Mouse (Mus musculus) heart, embryonic 10.5 days (tissue): ENCODE measurements around the gene Arhgap25. TPM values are rescaled to one million over a fixed set of nuclear protein-coding genes. Genes with fewer than 3 reads are reported as not detected.
"Not testable (repeated sequence)": the region's sequence is repeated elsewhere in the genome, so short reads cannot be mapped to it uniquely, and the experiment has no call there.

Experiments
- DNase-seq: peaks from one replicate; pipeline ENCODE4 v3.0.0-alpha.2; 2017; ENCODE audit warnings: low spot score
- H3K27ac ChIP-seq: fragments of 300-500 bp; sonication (generic); 2 replicates; pipeline ENCODE4 v1.5.1; 2016; ENCODE audit warnings: mild to moderate bottlenecking
- H3K27me3 ChIP-seq: fragments of 300-500 bp; sonication (generic); 2 replicates; pipeline ENCODE4 v1.6.1; 2016; ENCODE audit warnings: mild to moderate bottlenecking; ENCODE audit not compliant: poor library complexity, insufficient read depth, severe bottlenecking
- H3K36me3 ChIP-seq: fragments of 300-500 bp; sonication (generic); 2 replicates; pipeline ENCODE4 v1.6.1; 2016; ENCODE audit warnings: mild to moderate bottlenecking, moderate library complexity
- H3K4me1 ChIP-seq: fragments of 300-500 bp; sonication (generic); 2 replicates; pipeline ENCODE4 v1.6.1; 2016; ENCODE audit warnings: mild to moderate bottlenecking
- H3K4me3 ChIP-seq: fragments of 300-500 bp; sonication (generic); 2 replicates; pipeline ENCODE4 v1.5.1; 2016; ENCODE audit warnings: mild to moderate bottlenecking, moderate library complexity
- H3K9me3 ChIP-seq: fragments of 300-500 bp; sonication (generic); 2 replicates; pipeline ENCODE4 v1.6.1; 2016; ENCODE audit warnings: mild to moderate bottlenecking, moderate library complexity
- WGBS: fragments of 180-500 bp; shearing (Covaris S2); methylation state at CpG from one replicate; pipeline ENCODE4 v1.1.7; 2016; 5-methylcytosine and 5-hydroxymethylcytosine counted together
- polyA plus RNA-seq: library from polyadenylated mRNA; unstranded; fragments of >200 nt; fragmentation: Nextera tagmentation; extraction: Ambion mirVana; gene quantifications from 2 replicates; pipeline ENCODE4 v1.2.1, GENCODE M21; 2016

Arhgap25 gene
- polyA plus RNA-seq = 2.3 and 3.9 TPM in 2 replicates

DNA sequence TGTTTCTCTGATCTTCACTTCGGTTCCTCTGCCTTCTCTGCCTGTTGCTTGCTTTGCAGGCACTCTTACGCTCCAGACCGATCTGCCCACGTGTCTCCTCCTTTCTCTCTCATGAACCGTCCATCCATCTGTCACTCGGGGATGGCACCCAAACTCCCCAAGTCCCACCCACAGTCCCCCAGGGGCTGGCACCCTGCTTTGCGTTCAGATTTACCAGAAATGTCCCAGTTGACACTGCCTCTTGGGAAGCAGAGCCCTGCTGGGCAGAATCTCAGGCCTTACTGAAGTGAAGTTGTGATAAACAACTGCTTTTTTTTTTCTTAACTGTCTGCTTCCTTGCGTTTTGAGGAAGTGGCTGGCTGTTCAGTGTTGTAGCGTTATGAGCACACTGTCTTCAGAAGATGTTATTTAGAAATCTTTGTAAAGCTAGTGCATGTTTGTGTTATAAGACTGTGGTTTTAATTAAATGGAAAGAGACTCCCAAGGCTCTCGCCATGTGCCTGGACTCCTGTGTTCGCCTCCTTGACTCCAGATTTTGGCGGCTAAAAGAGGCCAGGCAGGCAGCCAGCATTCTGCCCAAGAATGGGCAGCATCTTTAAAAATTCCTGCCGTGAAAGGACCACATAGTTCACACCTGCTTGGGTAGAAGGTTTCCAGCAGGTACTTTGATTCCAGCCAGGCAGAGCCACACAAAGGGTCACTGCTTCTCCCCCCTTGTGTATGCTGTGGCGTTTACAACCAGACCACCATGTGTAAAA lies at the start of gene Arhgap25:
Arhgap25 (minus strand) TSS at position 307 of the 758 bp plus-strand sequence.
- no peak within 1 kb of the TSS for H3K4me3 ChIP-seq
- 57% methylated on average over 14 of the region's 14 CpGs for WGBS
- DNase-seq = no peak

DNA sequence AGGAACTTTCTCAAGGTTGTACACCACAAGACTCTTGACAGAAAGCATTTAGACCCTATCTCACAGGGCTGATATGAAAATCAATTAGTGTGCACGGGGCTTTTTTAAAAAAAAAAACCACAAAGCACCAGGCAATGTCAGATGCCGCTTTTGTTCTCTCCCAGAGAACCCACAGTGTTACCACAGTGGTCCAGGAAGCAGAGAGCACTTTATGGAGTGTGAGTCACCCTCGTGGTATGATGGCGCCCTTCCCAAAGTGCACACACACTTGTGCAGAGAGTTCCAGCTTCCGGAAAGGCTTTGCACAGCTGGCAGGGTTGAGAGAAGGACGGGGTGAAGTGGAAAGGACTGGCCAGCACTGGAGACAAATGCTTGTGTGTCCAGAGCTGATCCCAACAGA lies 49.4 kb upstream of the Arhgap25 start:
- DNase-seq = no peak

More for the DNA sequence above, at the start of gene Arhgap25:
- Histone ChIP-seq H3K27me3 (0 out of 2 replicates have a peak, but pooled peaks cover 18% of the 10 kb centered on the region), H3K36me3 (no peaks in the 10 kb centered on the region), H3K9me3 (no peaks in the 10 kb centered on the region), H3K4me1 (peaks cover 25% of the 10 kb centered on the region), H3K27ac (peak within 1 kb of the TSS; percentile 17; the same call in 1 of the 2 replicates)

DNA sequence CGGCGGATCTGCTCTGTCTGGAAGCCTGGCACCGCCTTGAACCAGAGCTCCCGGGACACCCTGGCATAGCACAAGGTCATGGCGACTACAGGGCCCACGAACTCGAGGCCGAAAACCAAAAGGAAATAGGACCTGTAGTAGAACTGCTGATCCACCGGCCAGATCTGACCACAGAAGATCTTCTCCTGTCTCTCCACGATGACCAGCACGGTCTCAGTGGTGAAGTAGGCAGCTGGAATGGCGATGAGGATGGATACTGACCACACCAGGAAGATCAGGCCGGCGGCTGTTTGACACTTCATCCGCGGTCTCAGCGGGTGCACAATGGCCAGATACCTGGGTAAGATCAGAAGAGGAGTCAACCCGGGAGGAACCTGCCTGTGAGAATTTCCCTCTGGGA lies 48.5 kb upstream of the Arhgap25 start:
- no peak overlapping the region for H3K4me3 ChIP-seq
- H3K36me3 ChIP-seq = no peaks in the 10 kb centered on the region
- H3K9me3 ChIP-seq = no peaks in the 10 kb centered on the region
- WGBS = 73% methylated on average over 18 of the region's 18 CpGs
- peaks cover 57% of the 10 kb centered on the region for H3K4me1 ChIP-seq
- DNase-seq = no peak
- H3K27ac ChIP-seq = 0 out of 2 replicates have a peak overlapping the region, but pooled peaks have one; percentile 24
- H3K27me3 ChIP-seq = 0 out of 2 replicates have a peak, but pooled peaks cover 8% of the 10 kb centered on the region

More for the DNA sequence above, 49.4 kb upstream of the Arhgap25 start:
- 26% methylated on average over 6 of the region's 6 CpGs for WGBS
- Histone ChIP-seq H3K27ac (peak overlapping the region; percentile 69), H3K36me3 (no peaks in the 10 kb centered on the region), H3K4me1 (peaks cover 58% of the 10 kb centered on the region), H3K27me3 (peaks cover 16% of the 10 kb centered on the region), H3K4me3 (no peak overlapping the region), H3K9me3 (no peaks in the 10 kb centered on the region)

DNA sequence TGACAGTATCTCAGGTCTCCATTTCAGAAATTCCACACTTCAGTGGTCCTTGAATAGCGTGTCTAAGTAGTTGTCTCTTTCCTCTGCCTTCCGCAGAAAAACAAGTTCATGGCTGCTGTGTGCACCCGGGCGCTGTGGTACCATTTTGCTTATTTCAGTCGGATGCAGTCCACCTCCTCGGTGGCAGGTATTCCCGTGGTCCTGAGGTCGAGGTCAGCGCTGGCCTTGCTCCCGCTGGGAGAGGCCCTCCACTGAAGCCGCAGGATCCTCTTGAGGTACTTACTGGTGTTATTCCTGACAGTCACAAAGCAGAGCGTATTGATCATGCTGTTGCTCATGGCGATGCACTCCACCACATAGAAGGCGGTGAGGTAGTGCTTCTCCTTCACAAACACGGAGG lies 48.0 kb upstream of the Arhgap25 start:
- Histone ChIP-seq H3K4me3 (no peak overlapping the region), H3K27me3 (0 out of 2 replicates have a peak, but pooled peaks cover 8% of the 10 kb centered on the region), H3K36me3 (no peaks in the 10 kb centered on the region), H3K9me3 (no peaks in the 10 kb centered on the region), H3K4me1 (peaks cover 57% of the 10 kb centered on the region), H3K27ac (0 out of 2 replicates have a peak overlapping the region, but pooled peaks have one; percentile 24)
- 78% methylated on average over 15 of the region's 15 CpGs for WGBS
- no peak for DNase-seq

DNA sequence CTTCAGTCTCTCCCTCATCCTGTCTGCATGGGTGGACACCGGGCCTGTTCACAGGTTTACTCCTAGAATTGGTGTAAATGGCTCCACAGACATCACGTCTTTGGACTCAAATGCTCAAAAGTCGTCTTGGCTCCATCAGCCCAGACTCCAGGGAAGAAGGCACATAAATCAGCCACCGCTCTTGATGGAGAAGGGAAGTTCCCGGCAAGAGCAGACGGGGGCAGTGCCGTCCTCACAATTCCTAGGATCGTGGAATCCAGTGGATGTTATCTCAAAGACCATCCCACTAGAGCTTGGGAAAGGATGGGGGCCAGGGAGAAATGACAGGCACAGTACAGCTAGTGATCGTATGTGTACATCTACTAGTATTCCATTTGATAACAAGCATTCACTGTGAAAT lies 45.2 kb upstream of the Arhgap25 start:
- Histone ChIP-seq H3K4me1 (peaks cover 34% of the 10 kb centered on the region), H3K9me3 (no peaks in the 10 kb centered on the region), H3K36me3 (no peaks in the 10 kb centered on the region), H3K27me3 (0 out of 2 replicates have a peak, but pooled peaks cover 8% of the 10 kb centered on the region), H3K27ac (no peak overlapping the region), H3K4me3 (no peak overlapping the region)
- DNase-seq = no peak
- WGBS = 34% methylated on average over 9 of the region's 9 CpGs

DNA sequence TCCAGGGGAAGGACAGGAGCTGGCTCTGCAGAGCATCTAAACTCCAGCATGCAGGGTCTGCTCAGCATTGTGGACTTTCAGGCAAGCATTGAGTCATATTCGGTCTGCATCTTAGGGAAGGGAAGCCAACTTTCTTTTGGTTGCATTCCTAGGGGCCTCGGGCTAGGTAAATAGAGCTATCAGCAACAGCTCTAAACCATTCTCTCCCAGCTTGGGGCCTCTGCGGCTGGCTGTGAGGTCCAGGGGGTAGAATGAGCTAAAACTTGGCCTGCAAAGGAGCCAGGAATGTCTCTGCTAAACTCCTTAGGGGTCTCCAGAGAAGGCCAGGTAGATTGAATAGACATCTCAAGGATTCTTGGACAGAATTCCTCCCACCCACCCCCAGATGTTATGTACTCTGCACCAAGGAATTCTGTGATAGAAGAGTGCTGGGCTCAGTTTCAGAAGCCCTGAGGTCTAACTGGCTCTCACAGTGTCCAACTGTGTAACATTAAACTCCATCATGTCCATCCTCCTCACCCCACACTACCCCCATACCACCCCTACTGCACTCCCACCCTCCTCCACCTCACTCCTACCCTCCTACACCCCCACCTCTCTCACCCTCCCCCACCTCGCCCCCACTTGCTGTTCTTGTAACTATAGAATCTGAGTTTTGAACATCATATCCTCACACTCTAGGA lies 43.7 kb upstream of the Arhgap25 start:
- DNase-seq = no peak
- no peak overlapping the region for H3K4me3 ChIP-seq
- 37% methylated on average over 4 of the region's 4 CpGs for WGBS
- H3K4me1 ChIP-seq = peaks cover 20% of the 10 kb centered on the region
- H3K27ac ChIP-seq = peak overlapping the region; percentile 42; the same call in 1 of the 2 replicates
- 0 out of 2 replicates have a peak, but pooled peaks cover 8% of the 10 kb centered on the region for H3K27me3 ChIP-seq
- no peaks in the 10 kb centered on the region for H3K36me3 ChIP-seq
- no peaks in the 10 kb centered on the region for H3K9me3 ChIP-seq

DNA sequence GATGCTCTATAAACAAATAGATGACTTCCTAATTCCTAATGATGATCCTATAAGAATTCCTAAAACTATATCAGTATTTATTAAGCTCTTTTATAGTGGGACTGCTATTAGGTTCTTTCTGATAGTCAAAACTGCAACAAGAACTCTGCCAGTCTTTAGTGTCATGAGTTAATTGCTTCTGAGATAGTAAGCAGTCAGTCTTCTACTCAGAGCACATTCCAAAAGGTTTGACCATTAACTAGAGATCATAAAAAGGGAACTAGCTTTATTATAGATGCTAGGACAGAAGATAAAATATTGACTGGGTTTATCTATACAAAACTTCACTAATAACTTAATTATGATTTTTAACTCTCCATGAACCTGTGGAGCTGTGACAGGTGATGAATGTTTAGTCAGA lies 38.8 kb upstream of the Arhgap25 start:
- H3K27me3 ChIP-seq, H3K27ac ChIP-seq, H3K9me3 ChIP-seq, DNase-seq, H3K36me3 ChIP-seq, H3K4me3 ChIP-seq: not testable (repeated sequence)
- H3K4me1 ChIP-seq = peaks cover 13% of the 10 kb centered on the region

DNA sequence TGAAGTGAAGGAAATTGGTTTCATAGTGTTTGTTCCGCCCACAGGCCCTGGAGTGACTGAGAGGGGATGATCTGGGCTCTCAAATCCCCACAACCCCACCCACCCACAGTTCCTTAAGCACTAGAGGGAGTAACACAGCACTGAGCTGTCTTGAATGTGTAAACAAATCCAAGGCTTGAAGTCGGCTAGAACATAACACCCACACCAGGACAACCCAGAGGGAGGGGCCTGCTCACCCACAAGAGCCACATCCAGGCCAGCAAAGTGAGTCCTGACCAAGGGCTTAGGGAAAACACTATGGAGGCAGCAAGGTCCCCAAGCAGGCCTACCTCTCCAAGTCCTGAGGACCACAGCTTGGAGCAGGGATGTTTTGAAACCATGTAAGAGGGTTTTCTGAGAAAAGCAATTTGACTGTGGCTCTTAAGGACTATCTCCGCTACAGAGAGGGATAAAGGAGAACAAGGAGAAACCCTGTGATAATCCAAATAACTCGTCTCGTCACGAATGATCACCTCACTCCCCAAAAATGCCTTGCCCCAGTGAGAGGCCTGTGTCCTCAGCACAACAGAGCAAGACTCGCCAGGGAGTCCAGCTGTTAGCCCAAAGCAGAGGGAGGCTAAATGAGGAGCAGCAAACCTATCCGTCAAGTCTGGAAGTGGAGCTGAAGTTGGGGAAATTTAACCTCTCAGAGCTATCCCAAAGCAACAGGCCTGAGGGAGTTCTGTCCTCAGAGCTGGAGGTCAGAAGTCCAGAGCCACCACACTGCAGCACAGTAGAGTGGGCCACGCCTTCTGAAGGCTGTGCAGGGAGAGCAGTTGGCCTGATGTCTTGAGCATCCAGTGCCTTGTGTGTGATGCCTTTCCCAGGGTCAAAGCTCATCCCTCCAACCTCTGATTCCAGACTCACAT lies 34.9 kb upstream of the Arhgap25 start:
- H3K27ac ChIP-seq = no peak overlapping the region
- no peaks in the 10 kb centered on the region for H3K9me3 ChIP-seq
- no peak for DNase-seq
- H3K27me3 ChIP-seq = no peaks in the 10 kb centered on the region; the same call in 1 of the 2 replicates
- peaks cover 7% of the 10 kb centered on the region; the same call in 1 of the 2 replicates for H3K4me1 ChIP-seq
- no peak overlapping the region for H3K4me3 ChIP-seq
- no peaks in the 10 kb centered on the region for H3K36me3 ChIP-seq
- 47% methylated on average over 9 of the region's 9 CpGs for WGBS

DNA sequence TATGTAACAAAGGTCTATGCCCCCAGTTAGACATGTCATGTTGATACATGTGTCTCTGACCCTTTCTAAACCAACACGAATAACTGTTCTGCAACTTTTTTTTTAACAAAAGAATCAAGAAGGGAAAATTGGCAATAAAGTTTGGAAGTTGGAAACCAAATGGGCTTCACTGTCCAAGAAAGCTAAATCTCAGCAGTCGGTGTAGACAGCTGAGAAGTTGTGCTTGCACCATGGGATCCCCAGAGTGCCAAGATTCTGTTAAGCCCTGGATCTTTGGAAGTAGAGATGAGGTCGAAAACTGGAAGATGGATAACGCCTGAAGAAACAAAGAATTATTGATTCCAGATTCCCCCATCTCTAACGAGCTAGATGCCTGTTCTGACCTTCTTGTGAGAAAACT lies 32.1 kb upstream of the Arhgap25 start:
- Histone ChIP-seq H3K4me3 (no peak overlapping the region), H3K27me3 (no peaks in the 10 kb centered on the region; the same call in 1 of the 2 replicates), H3K9me3 (no peaks in the 10 kb centered on the region), H3K36me3 (no peaks in the 10 kb centered on the region), H3K27ac (no peak overlapping the region), H3K4me1 (peaks cover 7% of the 10 kb centered on the region; the same call in 1 of the 2 replicates)
- DNase-seq = no peak
- WGBS = 74% methylated on average over 5 of the region's 5 CpGs

DNA sequence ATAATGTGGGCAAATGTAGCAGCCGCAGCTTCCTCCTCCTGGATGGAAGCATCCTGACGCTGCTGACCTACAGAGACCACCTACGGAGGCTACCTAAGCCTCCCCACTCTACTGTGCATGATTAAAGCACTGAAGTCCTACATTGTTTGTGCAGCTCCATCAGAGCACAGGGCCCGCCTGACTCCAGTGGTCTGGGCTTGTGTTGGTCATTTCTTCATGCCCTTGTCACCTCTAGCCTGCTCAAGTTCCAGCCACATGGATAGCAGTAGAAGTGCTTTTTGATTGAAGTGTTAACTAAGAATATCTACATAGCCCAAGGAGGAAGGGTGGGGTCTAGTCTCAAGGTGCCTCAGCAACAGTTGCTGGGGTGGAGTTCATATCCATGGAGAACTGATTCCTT lies 31.3 kb upstream of the Arhgap25 start:
- Histone ChIP-seq H3K4me3 (no peak overlapping the region), H3K36me3 (no peaks in the 10 kb centered on the region), H3K27ac (no peak overlapping the region), H3K27me3 (no peaks in the 10 kb centered on the region; the same call in 1 of the 2 replicates), H3K9me3 (no peaks in the 10 kb centered on the region), H3K4me1 (peaks cover 7% of the 10 kb centered on the region; the same call in 1 of the 2 replicates)
- WGBS = 78% methylated on average over 4 of the region's 4 CpGs
- DNase-seq = no peak

DNA sequence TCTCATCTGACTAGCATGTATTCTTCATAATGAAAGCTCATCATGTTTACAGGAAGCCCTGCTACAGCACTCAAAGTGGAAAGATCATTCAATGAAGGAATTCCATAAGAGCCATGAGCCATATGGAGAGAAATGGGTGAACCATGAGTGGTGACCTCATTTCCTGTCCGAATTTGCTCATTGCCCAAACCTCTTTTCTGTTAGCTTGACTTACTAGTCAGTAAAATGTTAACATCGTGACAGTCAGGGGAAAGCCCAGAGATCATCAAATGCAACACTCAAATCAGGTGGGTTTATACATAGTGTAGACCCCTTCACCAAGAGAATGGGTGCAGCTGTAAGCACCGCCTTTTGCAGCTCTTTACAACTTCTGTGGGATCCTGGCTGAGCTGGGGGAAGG lies 20.7 kb upstream of the Arhgap25 start:
- H3K27me3 ChIP-seq = no peaks in the 10 kb centered on the region
- H3K27ac ChIP-seq = no peak overlapping the region
- H3K9me3 ChIP-seq = no peaks in the 10 kb centered on the region
- no peaks in the 10 kb centered on the region for H3K36me3 ChIP-seq
- no peaks in the 10 kb centered on the region for H3K4me1 ChIP-seq
- 74% methylated on average over 3 of the region's 3 CpGs for WGBS
- no peak for DNase-seq
- H3K4me3 ChIP-seq = no peak overlapping the region

DNA sequence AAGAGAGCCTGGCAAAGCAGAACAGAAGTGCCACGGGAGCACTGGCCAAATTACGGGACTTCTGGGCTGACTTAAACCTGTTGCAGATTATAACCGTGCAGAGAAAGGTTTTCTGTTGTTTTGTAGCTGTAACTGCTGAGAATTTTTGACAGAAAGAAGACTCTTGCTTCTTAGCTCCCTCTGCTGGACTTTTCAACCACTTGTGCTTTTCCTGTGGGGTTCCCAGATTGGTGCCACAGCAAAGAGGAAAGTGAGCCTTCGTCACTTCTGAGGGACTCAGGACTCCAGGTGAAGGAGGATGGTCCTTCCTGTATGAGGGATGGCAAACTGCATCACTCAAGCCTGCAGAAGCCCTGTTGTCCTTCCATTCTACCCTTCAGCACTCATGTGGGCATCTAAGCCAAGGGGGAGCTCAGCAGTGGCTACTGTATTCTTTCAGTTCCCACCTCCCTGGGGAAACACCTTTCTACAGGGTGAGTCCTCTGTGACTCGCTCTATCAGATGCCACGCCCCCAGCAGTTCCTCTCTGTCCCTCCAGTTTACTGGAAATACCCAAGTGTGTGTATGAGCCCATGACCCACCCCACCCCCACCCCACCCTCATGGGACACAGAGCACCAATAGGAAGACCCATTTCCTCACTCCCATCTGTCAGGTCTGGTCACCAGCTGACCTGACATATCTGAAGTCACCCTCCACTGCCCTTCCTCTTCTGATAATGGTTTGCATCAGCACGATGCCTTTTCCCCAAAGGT lies 19.2 kb upstream of the Arhgap25 start:
- WGBS = 45% methylated on average over 7 of the region's 7 CpGs
- Histone ChIP-seq H3K4me3 (no peak overlapping the region), H3K27me3 (no peaks in the 10 kb centered on the region), H3K36me3 (no peaks in the 10 kb centered on the region), H3K4me1 (no peaks in the 10 kb centered on the region), H3K9me3 (no peaks in the 10 kb centered on the region), H3K27ac (no peak overlapping the region)
- no peak for DNase-seq
